Mouse (Mus musculus): ENCODE measurements around the gene Hist3h2ba. TPM values are rescaled to one million over a fixed set of nuclear protein-coding genes. Genes with fewer than 3 reads are reported as not detected.
A peak's percentile ranks its signal among the peaks of the same experiment; 100 is the strongest.

Hist3h2ba gene
- polyA plus RNA-seq (2014; fragmentation: Nextera tagmentation; extraction: Ambion mirVana): 6.4 and 8.4 TPM in 2 replicates

GRCm38 (mm10) chr11:58948542-58949479 lies at the start of gene Hist3h2ba:
Gene Hist3h2ba (plus strand): TSS chr11:58948920.
- Histone ChIP-seq H3K27ac (ENCODE audit: low read depth, low read length) (peak within 1 kb of the TSS; percentile 68), H3K9me3 (replicated peaks; ENCODE audit: control insufficient read depth, low read length) (no peaks in the 10 kb centered on the region), H3K4me2 (peak within 1 kb of the TSS; percentile 72), H3K4me3 (ENCODE audit: low read depth, low read length) (peak within 1 kb of the TSS; percentile 42), H3K4me1 (ENCODE audit: control insufficient read depth, insufficient read depth, low read length) (peaks cover 16% of the 10 kb centered on the region; the same call in 1 of the 2 replicates), H3K27me3 (ENCODE audit: control insufficient read depth, insufficient read depth, low read length) (peaks cover 43% of the 10 kb centered on the region), H3K9ac (ENCODE audit: low read depth, low read length) (peak within 1 kb of the TSS; percentile 66), H3K36me3 (ENCODE audit: control insufficient read depth, insufficient read depth, low read length) (no peaks in the 10 kb centered on the region)
- ATAC-seq (replicated peaks; ENCODE audit: insufficient number of reproducible peaks, low FRiP score, low TSS enrichment): peak; percentile 74
- under 1% methylated on average over 41 of the region's 48 CpGs for WGBS (ENCODE audit: insufficient replicate concordance)

GRCm38 (mm10) chr11:58901080-58901479 lies 47.6 kb upstream of the Hist3h2ba start:
- Histone ChIP-seq H3K36me3 (ENCODE audit: control insufficient read depth, insufficient read depth, low read length) (0 out of 2 replicates have a peak, but pooled peaks cover 7% of the 10 kb centered on the region), H3K4me3 (ENCODE audit: low read depth, low read length) (no peak overlapping the region), H3K9me3 (replicated peaks; ENCODE audit: control insufficient read depth, low read length) (no peaks in the 10 kb centered on the region), H3K27me3 (ENCODE audit: control insufficient read depth, insufficient read depth, low read length) (no peaks in the 10 kb centered on the region), H3K27ac (ENCODE audit: low read depth, low read length) (no peak overlapping the region), H3K9ac (ENCODE audit: low read depth, low read length) (no peak overlapping the region), H3K4me2 (no peak overlapping the region), H3K4me1 (ENCODE audit: control insufficient read depth, insufficient read depth, low read length) (peaks cover 5% of the 10 kb centered on the region)
- no peak for ATAC-seq (replicated peaks; ENCODE audit: insufficient number of reproducible peaks, low FRiP score, low TSS enrichment)

- under 1% methylated on average over 40 of the region's 40 CpGs for WGBS (ENCODE audit: insufficient replicate concordance)
- Histone ChIP-seq H3K27ac (ENCODE audit: low read depth, low read length) (peak within 1 kb of the TSS; percentile 86), H3K4me1 (ENCODE audit: control insufficient read depth, insufficient read depth, low read length) (peaks cover 5% of the 10 kb centered on the region), H3K36me3 (ENCODE audit: control insufficient read depth, insufficient read depth, low read length) (0 out of 2 replicates have a peak, but pooled peaks cover 3% of the 10 kb centered on the region), H3K9me3 (replicated peaks; ENCODE audit: control insufficient read depth, low read length) (no peaks in the 10 kb centered on the region), H3K9ac (ENCODE audit: low read depth, low read length) (peak within 1 kb of the TSS; percentile 86), H3K4me3 (ENCODE audit: low read depth, low read length) (peak within 1 kb of the TSS; percentile 78), H3K27me3 (ENCODE audit: control insufficient read depth, insufficient read depth, low read length) (no peaks in the 10 kb centered on the region), H3K4me2 (peak within 1 kb of the TSS; percentile 96)
- peak; percentile 96 for ATAC-seq (replicated peaks; ENCODE audit: insufficient number of reproducible peaks, low FRiP score, low TSS enrichment)
Observed at GRCm38 (mm10) chr11:58903511-58904409, 45.0 kb upstream of the Hist3h2ba start, which contains the start of gene Zfp39. Gene Zfp39 (minus strand): TSS chr11:58904225.

GRCm38 (mm10) chr11:58904410-58904718 lies 44.4 kb upstream of the Hist3h2ba start:
- Histone ChIP-seq H3K4me3 (ENCODE audit: low read depth, low read length) (peak overlapping the region; percentile 78), H3K4me1 (ENCODE audit: control insufficient read depth, insufficient read depth, low read length) (peaks cover 5% of the 10 kb centered on the region), H3K27ac (ENCODE audit: low read depth, low read length) (0 out of 2 replicates have a peak overlapping the region, but pooled peaks have one; percentile 42), H3K27me3 (ENCODE audit: control insufficient read depth, insufficient read depth, low read length) (no peaks in the 10 kb centered on the region), H3K36me3 (ENCODE audit: control insufficient read depth, insufficient read depth, low read length) (0 out of 2 replicates have a peak, but pooled peaks cover 3% of the 10 kb centered on the region), H3K9me3 (replicated peaks; ENCODE audit: control insufficient read depth, low read length) (no peaks in the 10 kb centered on the region), H3K4me2 (peak overlapping the region; percentile 96), H3K9ac (ENCODE audit: low read depth, low read length) (peak overlapping the region; percentile 58; the same call in 1 of the 2 replicates)
- ATAC-seq (replicated peaks; ENCODE audit: insufficient number of reproducible peaks, low FRiP score, low TSS enrichment): 0 out of 2 replicates have a peak, but pooled peaks have one; percentile 1
- 4% methylated on average over 8 of the region's 8 CpGs for WGBS (ENCODE audit: insufficient replicate concordance)

GRCm38 (mm10) chr11:58904838-58905237 lies 43.9 kb upstream of the Hist3h2ba start:
- Histone ChIP-seq H3K4me3 (ENCODE audit: low read depth, low read length) (no peak overlapping the region), H3K4me1 (ENCODE audit: control insufficient read depth, insufficient read depth, low read length) (peaks cover 5% of the 10 kb centered on the region), H3K4me2 (peak overlapping the region; percentile 96; the same call in 1 of the 2 replicates), H3K9ac (ENCODE audit: low read depth, low read length) (no peak overlapping the region), H3K9me3 (replicated peaks; ENCODE audit: control insufficient read depth, low read length) (no peaks in the 10 kb centered on the region), H3K36me3 (ENCODE audit: control insufficient read depth, insufficient read depth, low read length) (0 out of 2 replicates have a peak, but pooled peaks cover 3% of the 10 kb centered on the region), H3K27ac (ENCODE audit: low read depth, low read length) (no peak overlapping the region), H3K27me3 (ENCODE audit: control insufficient read depth, insufficient read depth, low read length) (no peaks in the 10 kb centered on the region)
- 42% methylated on average over 6 of the region's 6 CpGs for WGBS (ENCODE audit: insufficient replicate concordance)
- no peak for ATAC-seq (replicated peaks; ENCODE audit: insufficient number of reproducible peaks, low FRiP score, low TSS enrichment)

- no peaks in the 10 kb centered on the region for H3K9me3 ChIP-seq (replicated peaks; ENCODE audit: control insufficient read depth, low read length)
- no peak for ATAC-seq (replicated peaks; ENCODE audit: insufficient number of reproducible peaks, low FRiP score, low TSS enrichment)
- H3K36me3 ChIP-seq (ENCODE audit: control insufficient read depth, insufficient read depth, low read length): no peaks in the 10 kb centered on the region
- no peak overlapping the region for H3K4me3 ChIP-seq (ENCODE audit: low read depth, low read length)
- H3K9ac ChIP-seq (ENCODE audit: low read depth, low read length): peak overlapping the region; percentile 71
- peak overlapping the region; percentile 58 for H3K27ac ChIP-seq (ENCODE audit: low read depth, low read length)
- H3K4me2 ChIP-seq: peak overlapping the region; percentile 77
- whole genome bisulfite sequencing (ENCODE audit: insufficient replicate concordance): 54% methylated on average over 1 of the region's 1 CpGs
- H3K27me3 ChIP-seq (ENCODE audit: control insufficient read depth, insufficient read depth, low read length): no peaks in the 10 kb centered on the region; the same call in 1 of the 2 replicates
- no peaks in the 10 kb centered on the region for H3K4me1 ChIP-seq (ENCODE audit: control insufficient read depth, insufficient read depth, low read length)
Observed at GRCm38 (mm10) chr11:58913776-58914175, 34.9 kb upstream of the Hist3h2ba start.

GRCm38 (mm10) chr11:58914461-58915028 lies 34.2 kb upstream of the Hist3h2ba start:
- H3K36me3 ChIP-seq (ENCODE audit: control insufficient read depth, insufficient read depth, low read length): no peaks in the 10 kb centered on the region
- no peaks in the 10 kb centered on the region for H3K4me1 ChIP-seq (ENCODE audit: control insufficient read depth, insufficient read depth, low read length)
- 11% methylated on average over 17 of the region's 17 CpGs for WGBS (ENCODE audit: insufficient replicate concordance)
- H3K27ac ChIP-seq (ENCODE audit: low read depth, low read length): peak overlapping the region; percentile 58
- no peak for ATAC-seq (replicated peaks; ENCODE audit: insufficient number of reproducible peaks, low FRiP score, low TSS enrichment)
- peak overlapping the region; percentile 77 for H3K4me2 ChIP-seq
- H3K4me3 ChIP-seq (ENCODE audit: low read depth, low read length): peak overlapping the region; percentile 38
- H3K27me3 ChIP-seq (ENCODE audit: control insufficient read depth, insufficient read depth, low read length): no peaks in the 10 kb centered on the region; the same call in 1 of the 2 replicates
- H3K9me3 ChIP-seq (replicated peaks; ENCODE audit: control insufficient read depth, low read length): no peaks in the 10 kb centered on the region
- peak overlapping the region; percentile 71 for H3K9ac ChIP-seq (ENCODE audit: low read depth, low read length)
